Mouse (Mus musculus) cerebellum, postnatal 10 days (tissue): ENCODE measurements at regions not wholly inside any gene's neighbourhood (a gene's known extent, or its start where the extent isn't known, plus 50 kb on each side); places are given as distances from the start of the nearest gene placed in this dataset.

Source experiments
- DNase-seq, 2 experiments: peaks; one replicate each; pipeline ENCODE4 v3.0.0; 2021; ENCODE audit warnings: mixed read lengths in 2 of 2

- peak; percentile 36 to 53 for DNase-seq
Measured at GRCm38 (mm10) chr4:4875257-4875656, 82.1 kb upstream of the Impad1 start.

GRCm38 (mm10) chr4:4858345-4858744, 65.2 kb upstream of the Impad1 start:
- no peak for DNase-seq
